Mouse (Mus musculus): Measurements from ENCODE around the gene Taar7e.

GRCm38 (mm10) chr10:24049210-24049609 is 11.8 kb downstream of the Taar7e start, which contains the start of gene Taar7f:
- TF ChIP-seq CTCF (IDR thresholded peaks at IDR 0.05; ENCODE audit: low read depth, low read length) = no peak
- no peak for TF ChIP-seq TAL1 (conservative IDR thresholded peaks at IDR 0.05; ENCODE audit: low read depth, low read length)
- no peak for TF ChIP-seq POLR2AphosphoS5 (IDR thresholded peaks at IDR 0.05; ENCODE audit: insufficient replicate concordance, low read depth, low read length)
- no peak for TF ChIP-seq GATA2 (IDR thresholded peaks at IDR 0.05; ENCODE audit: borderline replicate concordance, low read depth, low read length)
- TF ChIP-seq GATA1 (IDR thresholded peaks at IDR 0.05; ENCODE audit: borderline replicate concordance, low read length) = no peak

Measured in G1E (cell line).